Mouse (Mus musculus) fibroblast of lung, adult 2 months (primary cell): Measurements from ENCODE around the gene Myo1d.

ENCODE experiments used
- DNase-seq: peaks from one replicate; pipeline ENCODE4 v3.0.0-alpha.2; 2011; ENCODE audit warnings: low read depth

The Myo1d gene

GRCm38 (mm10) chr11:80614949-80615725 lies 164.7 kb downstream of the Myo1d start:
- DNase-seq, result no peak

- no peak for DNase-seq
Observed at GRCm38 (mm10) chr11:80614418-80614817, 165.4 kb downstream of the Myo1d start.

- DNase-seq, result no peak
Observed at GRCm38 (mm10) chr11:80613534-80613933, 166.3 kb downstream of the Myo1d start.

GRCm38 (mm10) chr11:80602707-80603441 lies 177.0 kb downstream of the Myo1d start:
- DNase-seq, result peak; percentile 65

- no peak for DNase-seq
Observed at GRCm38 (mm10) chr11:80602041-80602458, 177.8 kb downstream of the Myo1d start.

- DNase-seq, result no peak
Observed at GRCm38 (mm10) chr11:80601040-80601864, 178.6 kb downstream of the Myo1d start.

- no peak for DNase-seq
Observed at GRCm38 (mm10) chr11:80595482-80595881, 184.3 kb downstream of the Myo1d start.

- no peak for DNase-seq
Observed at GRCm38 (mm10) chr11:80589387-80589786, 190.4 kb downstream of the Myo1d start.

GRCm38 (mm10) chr11:80585761-80586160 lies 194.1 kb downstream of the Myo1d start:
- DNase-seq, result no peak

- no peak for DNase-seq
Observed at GRCm38 (mm10) chr11:80585211-80585610, 194.6 kb downstream of the Myo1d start.

GRCm38 (mm10) chr11:80580494-80580893 lies 199.3 kb downstream of the Myo1d start:
- no peak for DNase-seq

- DNase-seq, result no peak
Observed at GRCm38 (mm10) chr11:80577747-80578640, 201.8 kb downstream of the Myo1d start.

GRCm38 (mm10) chr11:80575794-80576193 lies 204.0 kb downstream of the Myo1d start:
- no peak for DNase-seq

- DNase-seq, result no peak
Observed at GRCm38 (mm10) chr11:80566286-80566685, 213.5 kb downstream of the Myo1d start.

- DNase-seq, result peak; percentile 16
Observed at GRCm38 (mm10) chr11:80564975-80565965, 214.6 kb downstream of the Myo1d start.

GRCm38 (mm10) chr11:80562479-80562878 lies 217.3 kb downstream of the Myo1d start:
- DNase-seq, result no peak

GRCm38 (mm10) chr11:80560770-80561169 lies 219.1 kb downstream of the Myo1d start:
- DNase-seq, result no peak

GRCm38 (mm10) chr11:80555416-80555815 lies 224.4 kb downstream of the Myo1d start:
- DNase-seq, result no peak

- no peak for DNase-seq
Observed at GRCm38 (mm10) chr11:80553046-80553445, 226.8 kb downstream of the Myo1d start.

GRCm38 (mm10) chr11:80551634-80552033 lies 228.2 kb downstream of the Myo1d start:
- DNase-seq, result no peak
